Mouse (Mus musculus) induced T-regulatory cell, adult 2 months (primary cell): Measurements from ENCODE around the gene Olfr191.
"Not testable (repeated sequence)": the region's sequence is repeated elsewhere in the genome, so short reads cannot be mapped to it uniquely, and the experiment has no call there.

ENCODE experiments used
- DNase-seq: peaks from one replicate; pipeline ENCODE4 v3.0.0-alpha.2; 2012; ENCODE audit warnings: low read depth

Gene Olfr191

GRCm38 (mm10) chr16:59089722-59090121, at the start of gene Olfr191:
Olfr191 (minus strand) TSS chr16:59089822.
- DNase-seq: not testable (repeated sequence)

GRCm38 (mm10) chr16:59130740-59131139, 41.1 kb upstream of the Olfr191 start:
- no peak for DNase-seq

- DNase-seq: no peak
Observed at GRCm38 (mm10) chr16:59120969-59121368, 31.3 kb upstream of the Olfr191 start, which contains the start of gene Olfr194. Olfr194 (minus strand) TSS chr16:59121069.

- DNase-seq: no peak
Observed at GRCm38 (mm10) chr16:59111781-59112180, 22.2 kb upstream of the Olfr191 start, which contains the start of gene Olfr193. Olfr193 (minus strand) TSS chr16:59111881.

- not testable (repeated sequence) for DNase-seq
Observed at GRCm38 (mm10) chr16:59108522-59108921, 18.9 kb upstream of the Olfr191 start.

GRCm38 (mm10) chr16:59105312-59105711, 15.7 kb upstream of the Olfr191 start:
- no peak for DNase-seq

- not testable (repeated sequence) for DNase-seq
Observed at GRCm38 (mm10) chr16:59081113-59081512, 8.5 kb downstream of the Olfr191 start.

GRCm38 (mm10) chr16:59077905-59078304, 11.7 kb downstream of the Olfr191 start, which contains the start of gene Olfr190:
Olfr190 (minus strand) TSS chr16:59078005.
- DNase-seq: no peak

GRCm38 (mm10) chr16:59073520-59073919, 16.1 kb downstream of the Olfr191 start:
- no peak for DNase-seq

- no peak for DNase-seq
Observed at GRCm38 (mm10) chr16:59071755-59072154, 17.9 kb downstream of the Olfr191 start.

GRCm38 (mm10) chr16:59062411-59062810, 27.2 kb downstream of the Olfr191 start:
- not testable (repeated sequence) for DNase-seq

- DNase-seq: not testable (repeated sequence)
Observed at GRCm38 (mm10) chr16:59049286-59049685, 40.3 kb downstream of the Olfr191 start.

GRCm38 (mm10) chr16:59048860-59049259, 40.8 kb downstream of the Olfr191 start:
- DNase-seq: no peak

GRCm38 (mm10) chr16:59047579-59047978, 42.0 kb downstream of the Olfr191 start:
- DNase-seq: no peak

GRCm38 (mm10) chr16:59045835-59046234, 43.8 kb downstream of the Olfr191 start:
- no peak for DNase-seq

- no peak for DNase-seq
Observed at GRCm38 (mm10) chr16:59039710-59040109, 49.9 kb downstream of the Olfr191 start, which contains the start of gene Olfr187. Olfr187 (minus strand) TSS chr16:59039767.
